Mouse (Mus musculus) ovary, postnatal 10 days (tissue): ENCODE data around the gene Lias.

ENCODE experiments used
- DNase-seq: peaks from one replicate; pipeline ENCODE4 v3.0.0; 2022; ENCODE audit warnings: low spot score

Lias gene

GRCm38 (mm10) chr5:65425251-65425650 is 34.0 kb downstream of the Lias start:
- no peak for DNase-seq

DNA sequence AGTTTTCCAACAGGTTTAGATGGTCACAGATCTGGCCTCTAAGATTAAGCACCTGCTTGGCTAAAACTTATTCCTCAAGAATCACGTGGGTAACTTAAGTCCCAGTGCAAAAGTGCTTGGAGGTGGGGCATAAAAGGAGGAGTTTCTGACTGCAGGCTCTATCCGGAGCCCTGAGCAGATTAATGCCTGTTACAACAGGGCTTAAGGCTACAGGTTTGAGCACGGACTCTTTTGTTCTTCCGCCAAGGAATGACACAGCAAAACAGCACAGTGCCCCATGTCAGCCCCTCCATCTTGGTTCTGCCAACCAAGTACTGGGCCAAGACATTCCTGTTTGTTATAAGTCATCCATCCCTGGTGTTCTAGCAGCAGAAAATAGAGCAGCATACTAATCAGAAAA is 37.0 kb downstream of the Lias start:
- no peak for DNase-seq

DNA sequence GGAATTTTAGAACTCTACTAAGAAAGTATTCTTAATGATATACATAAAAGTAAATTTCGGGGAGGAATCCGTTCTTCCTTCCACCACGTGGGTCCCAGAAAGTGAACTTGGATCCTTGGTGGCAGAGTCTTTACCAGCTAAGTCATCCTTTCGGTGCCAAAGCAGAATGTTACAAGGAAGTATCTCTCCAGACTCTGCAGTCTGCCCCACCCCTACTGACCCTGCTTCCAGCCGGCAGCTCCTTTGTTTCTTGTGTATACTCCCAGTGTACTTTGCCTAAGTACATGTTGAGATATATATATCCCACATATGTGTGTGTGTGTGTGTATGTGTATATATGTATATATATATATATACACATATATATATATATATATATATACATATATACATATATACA is 38.1 kb downstream of the Lias start:
- DNase-seq, result no peak

GRCm38 (mm10) chr5:65434471-65435362 is 43.4 kb downstream of the Lias start:
- DNase-seq, result no peak

DNA sequence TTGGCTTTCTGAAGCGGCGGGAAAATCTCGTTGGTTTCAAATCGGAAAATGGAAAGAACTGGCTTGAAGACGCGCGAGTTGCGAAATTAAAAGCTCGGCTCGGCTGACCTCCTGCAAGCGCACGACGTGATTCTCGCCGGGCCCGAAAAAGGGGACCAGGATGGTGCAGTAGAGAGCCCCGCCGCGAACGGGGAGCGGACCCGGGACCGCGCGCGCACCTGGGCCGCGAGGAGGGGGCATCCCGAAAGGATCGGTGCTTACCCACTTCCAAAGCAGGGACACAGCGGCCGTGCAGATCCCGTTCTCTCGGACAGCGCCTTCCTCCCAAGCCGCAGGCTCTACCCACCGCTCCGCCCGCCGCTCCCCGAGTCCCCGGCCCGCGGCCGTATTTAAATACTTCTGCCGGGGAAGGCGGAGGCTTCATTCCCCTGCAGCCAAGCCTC is 44.1 kb downstream of the Lias start:
- DNase-seq, result no peak

DNA sequence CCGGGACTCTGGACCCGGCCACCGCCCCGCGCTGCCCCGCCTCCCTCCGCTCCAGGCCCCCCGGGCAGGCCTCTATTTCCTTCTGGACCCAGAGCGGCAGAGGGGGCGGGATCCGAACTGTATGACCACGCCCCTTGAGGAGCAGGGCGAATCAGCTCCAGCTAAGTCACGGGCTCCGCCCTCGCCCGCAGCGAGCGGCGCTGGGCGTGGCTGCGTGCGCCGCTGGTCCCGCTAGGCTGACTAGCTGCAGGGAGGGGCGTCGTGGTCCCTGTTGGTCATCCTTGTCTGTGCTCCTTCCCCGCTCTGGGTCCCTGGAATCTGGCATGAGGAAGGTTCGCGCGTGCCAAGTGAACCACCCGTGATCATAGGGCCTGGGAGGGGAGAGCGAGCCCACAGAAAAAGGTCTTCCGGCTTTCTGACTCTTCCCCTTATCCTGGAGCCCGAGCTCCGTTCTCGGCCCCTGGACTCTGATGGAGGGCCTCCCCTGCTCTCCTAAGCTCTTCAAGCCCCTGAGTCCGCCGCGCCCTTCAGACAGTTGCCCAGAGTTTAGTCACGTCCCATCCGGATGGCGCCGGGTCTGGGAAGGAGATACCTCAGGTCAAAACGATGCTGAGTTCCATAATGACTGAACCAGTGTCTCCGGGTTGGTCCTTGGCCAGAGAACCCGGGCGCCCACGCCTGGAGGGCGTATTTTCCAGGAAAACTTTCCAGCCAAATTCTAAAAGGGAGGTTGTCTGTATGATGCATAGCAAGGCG is 44.7 kb downstream of the Lias start, which contains the start of gene Ugdh:
Ugdh (minus strand) TSS at position 144 of the 756 bp plus-strand sequence.
- DNase-seq, result peak; percentile 84

DNA sequence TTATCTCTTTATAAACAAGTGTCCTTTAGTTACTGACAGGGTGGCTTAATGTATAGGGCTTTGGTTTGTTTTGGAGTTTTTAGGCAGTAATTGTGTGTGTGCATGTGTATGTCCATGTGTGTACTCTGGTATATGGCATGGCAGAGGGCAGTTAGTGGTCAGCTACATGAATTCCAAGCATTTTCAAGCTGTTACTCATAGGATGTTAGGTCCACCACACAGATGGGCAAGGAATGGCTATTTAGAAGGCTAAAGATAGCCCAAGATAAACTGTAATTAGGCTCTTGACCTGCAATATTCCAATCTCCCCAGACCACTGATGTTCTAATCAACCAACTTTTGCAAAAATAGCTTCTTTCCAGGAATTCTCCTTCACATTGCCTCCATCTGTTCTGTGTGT is 46.7 kb downstream of the Lias start:
- DNase-seq, result no peak

DNA sequence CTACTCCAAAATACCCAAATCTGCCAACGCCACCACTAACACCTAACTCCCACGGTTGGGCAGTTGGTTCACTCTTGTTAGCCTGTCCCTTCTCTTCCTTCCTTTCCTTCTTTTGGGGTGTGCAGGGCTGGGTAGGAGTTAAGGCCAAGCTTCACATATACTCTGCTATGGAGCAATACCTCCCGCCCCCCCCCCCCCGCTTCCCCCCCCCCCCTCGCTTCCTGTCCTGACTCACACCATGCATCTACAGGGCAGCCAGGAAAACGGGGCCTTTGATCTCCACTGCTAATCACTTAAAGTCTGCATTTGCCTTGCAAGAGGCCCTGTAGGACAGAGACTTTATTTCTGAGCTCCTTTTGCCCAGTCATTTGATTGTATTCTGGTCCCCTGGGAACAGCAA is 53.7 kb downstream of the Lias start:
- no peak for DNase-seq

DNA sequence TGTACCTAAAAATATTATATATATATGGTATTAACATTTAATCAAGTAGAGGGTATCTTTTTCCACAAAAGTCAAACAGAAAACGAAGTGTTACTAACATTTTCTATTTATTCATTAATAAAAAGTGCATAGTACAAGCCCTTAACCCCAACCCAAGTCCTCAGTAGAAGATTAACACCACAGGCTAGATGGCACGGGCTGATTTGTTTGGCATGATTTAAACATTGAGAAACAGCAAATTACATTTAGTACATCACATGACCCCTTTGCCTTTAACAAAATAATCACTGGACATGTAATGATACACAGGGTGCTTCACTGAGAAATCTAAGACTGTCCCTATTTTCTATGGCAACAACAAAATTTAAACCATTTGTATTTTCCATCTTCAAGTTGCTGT is 55.5 kb downstream of the Lias start:
- DNase-seq, result no peak

DNA sequence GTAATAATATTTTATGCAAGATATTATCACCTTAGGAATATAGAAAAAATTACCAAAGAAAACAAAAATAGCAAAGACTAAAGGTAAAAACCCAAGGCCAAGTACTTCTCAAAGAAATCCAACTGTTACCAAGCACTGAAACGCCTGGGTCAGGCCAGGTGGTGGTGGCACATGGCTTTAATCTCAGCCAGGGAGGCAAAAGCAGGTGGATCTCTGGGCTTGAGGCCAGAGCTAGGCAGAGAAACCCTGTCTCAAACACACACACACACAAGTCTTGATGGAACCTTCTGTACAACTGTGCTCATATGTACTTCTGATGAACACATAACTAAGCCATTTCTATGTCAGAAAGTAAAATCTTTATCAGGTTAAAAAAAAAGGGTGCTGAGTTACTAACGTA is 56.5 kb downstream of the Lias start:
- DNase-seq, result no peak

DNA sequence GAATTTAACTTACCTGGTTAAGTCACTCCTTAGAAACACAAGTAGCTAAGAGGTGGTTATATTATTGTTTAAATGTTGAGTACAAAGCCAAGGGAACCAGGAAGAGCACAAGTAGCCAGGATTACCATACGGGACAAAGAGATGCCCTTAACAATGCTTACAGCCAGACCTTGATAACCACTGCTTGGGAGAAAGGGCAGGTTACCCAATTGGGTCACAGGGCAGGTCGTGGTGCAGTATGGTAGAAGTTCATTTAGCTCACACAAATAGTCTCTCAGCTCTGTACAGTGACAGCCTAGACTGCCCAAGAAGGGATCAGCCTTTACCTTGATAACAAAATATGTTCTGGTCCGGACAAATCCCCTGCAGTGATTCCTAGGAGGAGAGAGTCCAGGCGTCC is 57.6 kb downstream of the Lias start:
- no peak for DNase-seq

DNA sequence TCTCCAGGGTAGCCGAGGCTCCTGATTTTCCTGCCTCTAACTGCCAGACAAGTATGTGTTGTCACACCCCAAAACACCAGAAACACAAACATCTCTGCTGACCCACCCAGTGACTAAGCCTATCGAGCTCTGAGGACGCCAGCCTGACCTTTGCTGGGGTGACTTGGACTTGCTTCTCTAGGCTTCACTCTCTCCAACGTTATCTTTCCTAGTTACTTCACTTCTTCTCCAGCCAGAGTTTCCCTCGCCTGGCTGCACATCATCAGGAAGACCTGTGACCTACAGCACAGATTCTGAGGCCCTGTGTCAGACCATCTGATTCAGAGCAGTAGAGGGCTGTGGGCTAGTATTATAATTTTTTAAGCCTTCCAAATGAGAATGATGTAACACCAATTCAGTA is 63.5 kb downstream of the Lias start:
- no peak for DNase-seq

GRCm38 (mm10) chr5:65457086-65457827 is 66.0 kb downstream of the Lias start:
- no peak for DNase-seq

GRCm38 (mm10) chr5:65457846-65458245 is 66.5 kb downstream of the Lias start:
- DNase-seq, result no peak

GRCm38 (mm10) chr5:65459454-65459853 is 68.2 kb downstream of the Lias start:
- no peak for DNase-seq
